Mouse (Mus musculus): Measurements from ENCODE around the gene B020011L13Rik. TPM values are rescaled to one million over a fixed set of nuclear protein-coding genes. Genes with fewer than 3 reads are reported as not detected.
"Not testable (repeated sequence)": the region's sequence is repeated elsewhere in the genome, so short reads cannot be mapped to it uniquely, and the experiment has no call there.

The B020011L13Rik gene
- not detected in 2 replicates for polyA plus RNA-seq (2012; rRNA removed)

- H3K27me3 ChIP-seq (ENCODE audit: control insufficient read depth, insufficient read depth, low read length); H3K27ac ChIP-seq (ENCODE audit: insufficient read depth, low read length); H3K4me1 ChIP-seq (ENCODE audit: control insufficient read depth, insufficient read depth, low read length); DNase-seq; H3K4me3 ChIP-seq (replicated peaks; ENCODE audit: insufficient read depth, low read depth, low read length): not testable (repeated sequence)
- 44% methylated on average over 3 of the region's 3 CpGs for WGBS
Measured at GRCm38 (mm10) chr1:117780833-117781232, at the start of gene B020011L13Rik. TSS of gene B020011L13Rik (plus strand) at chr1:117781133.

- H3K27ac ChIP-seq (ENCODE audit: insufficient read depth, low read length); H3K27me3 ChIP-seq (ENCODE audit: control insufficient read depth, insufficient read depth, low read length); DNase-seq; H3K4me1 ChIP-seq (ENCODE audit: control insufficient read depth, insufficient read depth, low read length); H3K4me3 ChIP-seq (replicated peaks; ENCODE audit: insufficient read depth, low read depth, low read length): not testable (repeated sequence)
Measured at GRCm38 (mm10) chr1:117816271-117816670, 35.3 kb downstream of the B020011L13Rik start.

GRCm38 (mm10) chr1:117829781-117830180, 48.8 kb downstream of the B020011L13Rik start, which contains the start of gene Gm28360:
TSS of gene Gm28360 (plus strand) at chr1:117830081.
- DNase-seq = not testable (repeated sequence)
- WGBS = 55% methylated on average over 5 of the region's 5 CpGs

GRCm38 (mm10) chr1:117851718-117852117, 70.8 kb downstream of the B020011L13Rik start:
- not testable (repeated sequence) for H3K4me3 ChIP-seq (replicated peaks; ENCODE audit: insufficient read depth, low read depth, low read length); DNase-seq
- WGBS = 81% methylated on average over 3 of the region's 3 CpGs

More at GRCm38 (mm10) chr1:117829781-117830180, 48.8 kb downstream of the B020011L13Rik start, which contains the start of gene Gm28360:
- H3K27ac ChIP-seq (ENCODE audit: insufficient read depth, low read length); H3K4me3 ChIP-seq (replicated peaks; ENCODE audit: insufficient read depth, low read depth, low read length); H3K4me1 ChIP-seq (ENCODE audit: control insufficient read depth, insufficient read depth, low read length); H3K27me3 ChIP-seq (ENCODE audit: control insufficient read depth, insufficient read depth, low read length): not testable (repeated sequence)

More at GRCm38 (mm10) chr1:117851718-117852117, 70.8 kb downstream of the B020011L13Rik start:
- not testable (repeated sequence) for H3K27ac ChIP-seq (ENCODE audit: insufficient read depth, low read length); H3K27me3 ChIP-seq (ENCODE audit: control insufficient read depth, insufficient read depth, low read length); H3K4me1 ChIP-seq (ENCODE audit: control insufficient read depth, insufficient read depth, low read length)

Other genes starting within 250 kb of the B020011L13Rik start
- not detected in 2 replicates for gene Gm28363, start 84.0 kb upstream of the B020011L13Rik start, polyA plus RNA-seq (2012; rRNA removed)
- gene Gm28360, start 48.9 kb downstream of the B020011L13Rik start, polyA plus RNA-seq (2012; rRNA removed) = not detected in 2 replicates
- gene Gm28168, start 146.9 kb downstream of the B020011L13Rik start, polyA plus RNA-seq (2012; rRNA removed) = not detected in 2 replicates
- gene Gm7145, start 184.8 kb downstream of the B020011L13Rik start, polyA plus RNA-seq (2012; rRNA removed) = not detected in 2 replicates